Mouse (Mus musculus) stomach, postnatal 0 days (tissue): ENCODE measurements around the gene Ccdc14.

Experiments used
- CTCF ChIP-seq: IDR thresholded peaks from 2 replicates; pipeline ENCODE4 v1.5.1; 2016; ENCODE audit warnings: antibody characterized with exemption, low read depth, mild to moderate bottlenecking, moderate library complexity
- EP300 ChIP-seq: optimal IDR thresholded peaks from 2 replicates; pipeline ENCODE3; 2016; ENCODE audit warnings: antibody characterized with exemption

DNA sequence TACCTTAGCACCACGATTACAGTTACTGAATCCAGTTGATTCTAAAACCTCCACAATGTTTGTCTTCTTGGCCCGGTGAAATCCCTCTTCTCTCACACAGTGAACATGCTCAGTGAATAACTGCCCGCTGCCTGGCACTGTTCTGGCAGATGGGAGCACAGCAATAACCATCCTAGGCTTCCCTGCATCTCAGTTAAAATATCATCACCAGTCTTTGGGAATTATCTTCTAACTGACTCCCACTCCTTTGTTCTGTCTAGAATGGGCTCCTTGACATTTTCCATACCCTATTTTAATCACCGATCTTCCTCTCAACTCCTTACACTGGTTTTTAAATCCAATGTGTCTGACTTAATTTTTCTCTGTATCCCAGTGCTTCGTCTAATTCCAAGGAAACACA lies 37.4 kb upstream of the Ccdc14 start:
- TF ChIP-seq CTCF (no peak), EP300 (no peak)
